Mouse (Mus musculus) left cerebral cortex, postnatal 10 days (tissue): Measurements from ENCODE around the gene Rpp30. TPM values are rescaled to one million over a fixed set of nuclear protein-coding genes. Genes with fewer than 3 reads are reported as not detected.
A peak's percentile ranks its signal among the peaks of the same experiment; 100 is the strongest.

Source experiments
- DNase-seq, 2 experiments: peaks; one replicate each; pipeline ENCODE4 v3.0.0; 2021 to 2022; ENCODE audit warnings: low spot score in 2 of 2, mixed read lengths in 1 of 2; ENCODE audit errors: extremely low spot score in 1 of 2
- intact Hi-C: fragments of 180-260 bp; cut with DNase I; formaldehyde crosslinking; loops from one replicate; pipeline ENCODE4 v1.15.1; 2025
- total RNA-seq, 2 experiments: library from RNA; stranded (reverse); gene quantifications; 2 replicates each; pipeline ENCODE4 v1.2.3; 2021

Gene Rpp30
- total RNA-seq, 2 experiments from 2014 or later = 18.5 to 20.7 TPM

GRCm38 (mm10) chr19:36119219-36119618 lies 35.7 kb downstream of the Rpp30 start:
- no peak for DNase-seq
- intact Hi-C loops = no loop called here

- intact Hi-C loops = no loop called here
- DNase-seq = no peak
These were observed 36.4 kb downstream of the Rpp30 start, which contains the start of gene Ankrd1 for GRCm38 (mm10) chr19:36119783-36120471. Ankrd1 (minus strand) TSS chr19:36120099.

GRCm38 (mm10) chr19:36124203-36124602 lies 40.7 kb downstream of the Rpp30 start:
- intact Hi-C loops = no loop called here
- no peak for DNase-seq

- intact Hi-C loops = no loop called here
- DNase-seq = no peak
These were observed 44.9 kb downstream of the Rpp30 start for GRCm38 (mm10) chr19:36128440-36128839.

DNA sequence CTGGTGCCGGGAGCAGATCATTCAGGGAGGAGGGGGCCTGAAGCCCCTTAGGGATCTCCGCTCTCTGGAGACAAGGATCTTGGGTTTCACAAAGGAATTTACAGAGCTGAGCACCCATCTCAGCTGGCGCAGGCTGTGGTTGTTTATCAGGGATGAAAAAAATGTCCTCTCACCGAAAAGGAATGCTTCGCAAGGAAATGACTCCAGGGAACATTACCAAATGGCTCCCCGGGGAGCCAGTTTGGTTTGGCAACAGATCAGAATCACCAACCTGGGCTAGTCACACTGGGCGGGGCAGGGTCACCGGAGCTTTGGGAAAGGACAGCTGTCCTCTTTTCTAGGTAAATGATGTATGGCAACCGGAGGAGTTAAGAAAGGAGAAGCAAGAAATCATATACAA lies 45.7 kb downstream of the Rpp30 start:
- DNase-seq = no peak
- intact Hi-C loops = no loop called here

DNA sequence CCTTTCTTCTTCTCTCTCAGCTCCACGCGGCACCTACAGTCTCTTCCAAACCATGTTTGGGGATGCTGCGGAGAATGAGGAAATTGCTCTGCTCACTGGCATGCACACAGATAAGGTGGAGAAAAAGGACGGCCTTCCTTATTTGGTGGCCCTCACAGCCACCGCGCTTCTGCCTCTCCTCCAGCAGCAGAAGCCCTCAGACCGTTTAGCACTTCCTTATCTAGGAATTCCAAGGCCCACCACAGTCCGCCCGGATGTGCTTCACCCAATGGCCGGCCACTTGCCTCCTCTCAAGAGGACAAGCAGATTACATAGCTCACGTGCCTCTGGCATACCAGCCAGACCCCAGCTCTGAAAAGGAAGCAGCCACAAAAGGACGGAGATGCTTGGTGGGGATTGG lies 46.1 kb downstream of the Rpp30 start:
- intact Hi-C loops = no loop called here
- DNase-seq = no peak

DNA sequence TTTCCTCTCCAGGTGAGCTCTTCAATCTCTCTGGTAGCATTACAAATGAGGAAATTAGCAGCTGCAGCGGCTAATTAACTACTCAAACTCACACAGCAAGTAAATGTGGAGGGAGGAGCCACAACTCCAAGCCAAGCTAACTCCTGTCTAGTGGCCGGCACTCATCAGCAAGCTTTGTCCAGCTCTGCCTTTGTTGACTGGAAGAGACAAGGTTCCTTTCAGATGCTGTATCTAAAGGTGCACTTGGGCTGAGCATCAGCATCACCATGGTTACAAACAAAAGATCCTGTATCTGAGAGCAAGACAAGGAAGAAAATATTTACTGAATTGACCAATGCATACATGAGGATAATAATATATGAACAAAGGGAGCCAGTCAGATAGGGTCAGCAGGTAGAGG lies 46.7 kb downstream of the Rpp30 start:
- intact Hi-C loops = no loop called here

GRCm38 (mm10) chr19:36131990-36132389 lies 48.5 kb downstream of the Rpp30 start:
- intact Hi-C loops = no loop called here
- no peak for DNase-seq

More for the DNA sequence above, 46.7 kb downstream of the Rpp30 start:
- DNase-seq = no peak

- intact Hi-C loops = no loop called here
- DNase-seq = no peak
These were observed 49.5 kb downstream of the Rpp30 start for GRCm38 (mm10) chr19:36133064-36133463.

DNA sequence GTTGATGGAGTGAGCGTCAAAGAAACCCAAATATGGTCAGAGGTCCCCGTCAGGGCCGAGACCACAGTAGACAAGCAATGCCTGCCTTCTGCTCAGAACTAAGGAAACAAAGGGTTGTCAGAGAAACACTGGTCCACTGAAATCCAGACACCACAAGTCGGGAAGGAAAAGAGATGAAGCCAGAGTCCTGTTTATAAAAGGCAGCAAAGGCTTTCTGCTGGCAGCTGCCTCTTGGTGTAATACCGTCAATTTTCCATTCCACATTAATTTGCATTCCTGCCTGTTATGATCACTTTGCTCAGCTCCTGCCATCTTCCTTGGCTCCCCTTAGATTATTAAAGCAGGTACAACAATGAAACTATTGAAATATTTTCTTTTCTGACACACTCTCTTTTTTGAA lies 50.2 kb downstream of the Rpp30 start:
- DNase-seq = no peak
- intact Hi-C loops = no loop called here

DNA sequence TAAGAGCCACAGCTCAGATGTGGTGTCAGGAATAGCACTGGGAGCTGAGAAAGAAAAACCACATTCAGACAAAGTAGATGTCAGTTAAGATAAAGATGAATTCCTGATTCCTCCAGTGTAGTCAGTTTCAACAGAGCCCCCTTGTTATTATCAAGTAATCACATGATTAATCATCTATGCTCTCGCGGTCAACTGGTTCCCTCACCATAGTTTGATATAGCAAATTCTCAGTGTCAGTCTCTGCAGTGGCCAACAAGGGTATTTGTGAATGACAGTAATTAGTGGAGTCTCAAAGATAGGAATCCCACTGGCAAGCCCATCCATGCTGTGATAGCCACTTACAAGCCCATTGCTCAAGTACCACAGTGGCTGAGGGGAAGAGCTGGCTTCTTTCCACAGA lies 60.1 kb downstream of the Rpp30 start:
- no peak for DNase-seq
- intact Hi-C loops = no loop called here

DNA sequence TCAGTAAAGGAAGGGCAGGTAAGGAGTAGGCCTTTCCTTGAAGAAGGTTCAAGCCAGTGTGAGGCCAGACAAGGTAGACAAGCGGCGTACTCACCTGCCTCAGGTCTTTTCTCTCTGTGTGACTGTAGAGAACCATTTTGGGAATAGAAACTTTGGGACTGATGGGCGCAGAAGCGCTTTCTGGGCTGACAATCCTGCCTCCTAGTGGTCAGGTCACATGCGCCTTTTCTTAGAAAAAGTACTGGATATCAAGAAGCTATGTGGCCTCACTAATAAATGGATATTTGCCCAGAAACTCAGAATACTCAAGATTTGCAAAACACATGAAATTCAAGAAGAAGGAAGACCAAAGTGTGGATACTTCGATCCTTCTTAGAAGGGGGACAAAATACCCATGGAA lies 65.1 kb downstream of the Rpp30 start:
- no peak for DNase-seq
- intact Hi-C loops = no loop called here

GRCm38 (mm10) chr19:36150241-36151007 lies 66.9 kb downstream of the Rpp30 start:
- intact Hi-C loops = no loop called here
- DNase-seq = peak; percentile 26 to 29

Other genes with a start within 250 kb of the Rpp30 start
- gene Htr7, start 26.2 kb upstream of the Rpp30 start, total RNA-seq = 10 to 100 TPM; 14.1 to 16.0 TPM
- under 1 TPM in 1 of 2 experiments, not detected in 1; 0.17 TPM for gene Ankrd1, start 36.4 kb downstream of the Rpp30 start, total RNA-seq